Mouse (Mus musculus): ENCODE measurements around the gene Il4i1. TPM values are rescaled to one million over a fixed set of nuclear protein-coding genes. Genes with fewer than 3 reads are reported as not detected.

Il4i1 gene
- polyA plus RNA-seq, 1 experiment from 2014 or later, result 2.0 TPM

- Histone ChIP-seq H3K27me3 (no peaks in the 10 kb centered on the region), H3K4me1 (replicated peaks) (peaks cover 60% of the 10 kb centered on the region), H3K9ac (peak overlapping the region; percentile 43; the same call in 1 of the 2 replicates), H3K9me3 (no peaks in the 10 kb centered on the region), H3K36me3 (peaks cover 44% of the 10 kb centered on the region), H3K4me3 (0 out of 2 replicates have a peak overlapping the region, but pooled peaks have one; percentile 3), H3K4me2 (no peak overlapping the region; the same call in 1 of the 2 replicates), H3K27ac (replicated peaks) (peak overlapping the region; percentile 38; the same call in 1 of the 2 replicates)
- whole genome bisulfite sequencing, result 59% methylated on average over 22 of the region's 22 CpGs
- ATAC-seq (ENCODE audit: low read depth), result peak; percentile 3; the same call in 1 of the 2 replicates
Measured at GRCm38 (mm10) chr7:44860576-44861428, 44.6 kb downstream of the Il4i1 start.

GRCm38 (mm10) chr7:44861429-44861816 lies 45.2 kb downstream of the Il4i1 start:
- ATAC-seq (ENCODE audit: low read depth), result no peak
- 82% methylated on average over 14 of the region's 14 CpGs for WGBS
- peaks cover 60% of the 10 kb centered on the region for H3K4me1 ChIP-seq (replicated peaks)
- no peak overlapping the region for H3K4me3 ChIP-seq
- H3K36me3 ChIP-seq, result peaks cover 51% of the 10 kb centered on the region
- 0 out of 2 replicates have a peak overlapping the region, but pooled peaks have one; percentile 43 for H3K9ac ChIP-seq
- no peak overlapping the region for H3K27ac ChIP-seq (replicated peaks)
- H3K27me3 ChIP-seq, result no peaks in the 10 kb centered on the region
- H3K4me2 ChIP-seq, result no peak overlapping the region
- H3K9me3 ChIP-seq, result no peaks in the 10 kb centered on the region

GRCm38 (mm10) chr7:44862434-44862833 lies 46.2 kb downstream of the Il4i1 start:
- H3K9ac ChIP-seq, result no peak overlapping the region
- H3K36me3 ChIP-seq, result peaks cover 56% of the 10 kb centered on the region
- no peaks in the 10 kb centered on the region for H3K9me3 ChIP-seq
- no peak for ATAC-seq (ENCODE audit: low read depth)
- WGBS, result 90% methylated on average over 8 of the region's 8 CpGs
- H3K4me1 ChIP-seq (replicated peaks), result peaks cover 67% of the 10 kb centered on the region
- no peak overlapping the region for H3K27ac ChIP-seq (replicated peaks)
- H3K27me3 ChIP-seq, result no peaks in the 10 kb centered on the region
- no peak overlapping the region for H3K4me3 ChIP-seq
- no peak overlapping the region for H3K4me2 ChIP-seq

GRCm38 (mm10) chr7:44863210-44863609 lies 47.0 kb downstream of the Il4i1 start:
- H3K27ac ChIP-seq (replicated peaks), result no peak overlapping the region; the same call in 1 of the 2 replicates
- no peak overlapping the region for H3K9ac ChIP-seq
- peaks cover 56% of the 10 kb centered on the region for H3K36me3 ChIP-seq
- no peak overlapping the region for H3K4me3 ChIP-seq
- no peak for ATAC-seq (ENCODE audit: low read depth)
- H3K27me3 ChIP-seq, result no peaks in the 10 kb centered on the region
- H3K4me2 ChIP-seq, result no peak overlapping the region
- WGBS, result 90% methylated on average over 14 of the region's 14 CpGs
- no peaks in the 10 kb centered on the region for H3K9me3 ChIP-seq
- H3K4me1 ChIP-seq (replicated peaks), result peaks cover 68% of the 10 kb centered on the region

GRCm38 (mm10) chr7:44863982-44864494 lies 47.9 kb downstream of the Il4i1 start:
- Histone ChIP-seq H3K4me2 (no peak overlapping the region), H3K9me3 (no peaks in the 10 kb centered on the region), H3K27ac (replicated peaks) (no peak overlapping the region; the same call in 1 of the 2 replicates), H3K27me3 (no peaks in the 10 kb centered on the region), H3K4me1 (replicated peaks) (peaks cover 67% of the 10 kb centered on the region), H3K4me3 (no peak overlapping the region), H3K36me3 (peaks cover 56% of the 10 kb centered on the region), H3K9ac (no peak overlapping the region)
- 86% methylated on average over 11 of the region's 11 CpGs for WGBS
- no peak for ATAC-seq (ENCODE audit: low read depth)

GRCm38 (mm10) chr7:44864595-44865542 lies 48.7 kb downstream of the Il4i1 start:
- Histone ChIP-seq H3K36me3 (peaks cover 56% of the 10 kb centered on the region), H3K27me3 (no peaks in the 10 kb centered on the region), H3K4me3 (0 out of 2 replicates have a peak overlapping the region, but pooled peaks have one; percentile 97), H3K9me3 (no peaks in the 10 kb centered on the region), H3K4me1 (replicated peaks) (peaks cover 67% of the 10 kb centered on the region), H3K9ac (peak overlapping the region; percentile 50; the same call in 1 of the 2 replicates), H3K27ac (replicated peaks) (0 out of 2 replicates have a peak overlapping the region, but pooled peaks have one; percentile 38), H3K4me2 (peak overlapping the region; percentile 99; the same call in 1 of the 2 replicates)
- no peak for ATAC-seq (ENCODE audit: low read depth)
- WGBS, result 82% methylated on average over 24 of the region's 24 CpGs

GRCm38 (mm10) chr7:44866276-44867009 lies 50.3 kb downstream of the Il4i1 start:
- H3K9me3 ChIP-seq, result no peaks in the 10 kb centered on the region
- peak overlapping the region; percentile 38 for H3K27ac ChIP-seq (replicated peaks)
- no peak for ATAC-seq (ENCODE audit: low read depth)
- H3K9ac ChIP-seq, result peak overlapping the region; percentile 99
- H3K36me3 ChIP-seq, result peaks cover 55% of the 10 kb centered on the region
- peak overlapping the region; percentile 97 for H3K4me3 ChIP-seq
- 59% methylated on average over 15 of the region's 15 CpGs for WGBS
- H3K27me3 ChIP-seq, result no peaks in the 10 kb centered on the region
- peaks cover 62% of the 10 kb centered on the region for H3K4me1 ChIP-seq (replicated peaks)
- peak overlapping the region; percentile 99 for H3K4me2 ChIP-seq

- H3K27me3 ChIP-seq, result no peaks in the 10 kb centered on the region
- H3K36me3 ChIP-seq, result peaks cover 48% of the 10 kb centered on the region
- H3K4me3 ChIP-seq, result peak overlapping the region; percentile 97
- no peaks in the 10 kb centered on the region for H3K9me3 ChIP-seq
- peak overlapping the region; percentile 99 for H3K9ac ChIP-seq
- peak overlapping the region; percentile 38; the same call in 1 of the 2 replicates for H3K27ac ChIP-seq (replicated peaks)
- ATAC-seq (ENCODE audit: low read depth), result no peak
- peak overlapping the region; percentile 99 for H3K4me2 ChIP-seq
- H3K4me1 ChIP-seq (replicated peaks), result peaks cover 59% of the 10 kb centered on the region
- 73% methylated on average over 19 of the region's 19 CpGs for WGBS
Measured at GRCm38 (mm10) chr7:44867010-44867702, 51.0 kb downstream of the Il4i1 start.

- Histone ChIP-seq H3K27me3 (no peaks in the 10 kb centered on the region), H3K4me1 (replicated peaks) (peaks cover 59% of the 10 kb centered on the region), H3K27ac (replicated peaks) (no peak overlapping the region), H3K4me3 (peak overlapping the region; percentile 97), H3K4me2 (peak overlapping the region; percentile 99), H3K9ac (peak overlapping the region; percentile 99), H3K36me3 (peaks cover 42% of the 10 kb centered on the region), H3K9me3 (no peaks in the 10 kb centered on the region)
- no peak for ATAC-seq (ENCODE audit: low read depth)
- 64% methylated on average over 9 of the region's 9 CpGs for WGBS
Measured at GRCm38 (mm10) chr7:44867802-44868201, 51.6 kb downstream of the Il4i1 start.

GRCm38 (mm10) chr7:44868465-44868864 lies 52.3 kb downstream of the Il4i1 start:
- Histone ChIP-seq H3K4me1 (replicated peaks) (peaks cover 59% of the 10 kb centered on the region), H3K4me2 (peak overlapping the region; percentile 99), H3K27me3 (no peaks in the 10 kb centered on the region), H3K4me3 (peak overlapping the region; percentile 97), H3K9ac (peak overlapping the region; percentile 99), H3K27ac (replicated peaks) (peak overlapping the region; percentile 100), H3K9me3 (no peaks in the 10 kb centered on the region), H3K36me3 (peaks cover 35% of the 10 kb centered on the region)
- ATAC-seq (ENCODE audit: low read depth), result no peak
- 8% methylated on average over 16 of the region's 16 CpGs for WGBS
